In genomic region chr17:70755039-70755668, GRCm38 (mm10) we compare ENCODE assay signal across 8 mouse cellular contexts.
DNase-seq lines count a peak whose midpoint lies in the region; ATAC-seq and TF ChIP-seq lines count a peak whose summit lies in the region.

No protein-coding gene starts in this region.

- TF ChIP-seq CTCF in intestine, postnatal 0 days (IDR thresholded peaks at IDR 0.05; ENCODE audit: low read depth) = peak; percentile 98

- H3K4me2 ChIP-seq in intestine, postnatal 0 days (replicated peaks; ENCODE audit: low read depth) = peak overlapping the region; percentile 80
- peak overlapping the region; percentile 64 for H3K4me2 ChIP-seq in midbrain, embryonic 11.5 days

- peak; percentile 89 for ATAC-seq in granulocyte monocyte progenitor cell, adult 5-6 weeks (replicated peaks; ENCODE audit: poor library complexity, severe bottlenecking)
- peak; percentile 70 for ATAC-seq in intestine, postnatal 0 days
- peak; percentile 77 for ATAC-seq in midbrain, embryonic 11.5 days (ENCODE audit: low FRiP score)

- peak overlapping the region; percentile 72 for H3K27ac ChIP-seq in intestine, postnatal 0 days (ENCODE audit: low read depth, low read length)
- H3K27ac ChIP-seq in midbrain, embryonic 11.5 days (ENCODE audit: low read depth, low read length) = peak overlapping the region; percentile 72

- no peaks in the 10 kb centered on the region for H3K27me3 ChIP-seq in intestine, postnatal 0 days (replicated peaks; ENCODE audit: control insufficient read depth, insufficient read depth, low read length)
- peaks cover 6% of the 10 kb centered on the region for H3K27me3 ChIP-seq in midbrain, embryonic 11.5 days (ENCODE audit: control insufficient read depth, insufficient read depth, low read length)

- intact Hi-C loops in left cerebral cortex, postnatal 4 days (cut with DNase I) = no loop called here

- H3K4me3 ChIP-seq in intestine, postnatal 0 days (ENCODE audit: low read depth, low read length) = peak overlapping the region; percentile 37
- H3K4me3 ChIP-seq in midbrain, embryonic 11.5 days (ENCODE audit: low read depth, low read length) = peak overlapping the region; percentile 20

- H3K9me3 ChIP-seq in intestine, postnatal 0 days (ENCODE audit: control insufficient read depth) = no peaks in the 10 kb centered on the region
- no peaks in the 10 kb centered on the region for H3K9me3 ChIP-seq in midbrain, embryonic 11.5 days (ENCODE audit: control insufficient read depth, low read length)

- peak overlapping the region; percentile 8; the same call in 1 of the 2 replicates for H3K9ac ChIP-seq in intestine, postnatal 0 days (ENCODE audit: low read depth, low read length)
- peak overlapping the region; percentile 44 for H3K9ac ChIP-seq in midbrain, embryonic 11.5 days (ENCODE audit: low read length)

- DNase-seq in adrenal gland, adult 18-20 months (ENCODE audit: low spot score in 2 of 2) = peak; percentile 96 to 97
- peak; percentile 84 for DNase-seq in embryo, embryonic 11.5 days (ENCODE audit: low read depth, low spot score)
- DNase-seq in left cerebral cortex, postnatal 4 days = peak; percentile 85
- DNase-seq in midbrain, embryonic 11.5 days (ENCODE audit: low spot score, missing footprints) = peak; percentile 99
- DNase-seq in right cerebral cortex, postnatal 4 days = peak; percentile 93
- DNase-seq in yolk sac, embryonic 10.5 days (ENCODE audit: low spot score) = peak; percentile 82

- no peaks in the 10 kb centered on the region for H3K36me3 ChIP-seq in intestine, postnatal 0 days (ENCODE audit: control insufficient read depth, insufficient read depth)
- no peaks in the 10 kb centered on the region for H3K36me3 ChIP-seq in midbrain, embryonic 11.5 days (ENCODE audit: control insufficient read depth, insufficient read depth, low read length)

- WGBS in intestine, postnatal 0 days = under 1% methylated on average over 22 of the region's 22 CpGs
- under 1% methylated on average over 22 of the region's 22 CpGs for WGBS in midbrain, embryonic 11.5 days

- no peaks in the 10 kb centered on the region for H3K4me1 ChIP-seq in intestine, postnatal 0 days (replicated peaks; ENCODE audit: control insufficient read depth, insufficient read depth, low read length)
- H3K4me1 ChIP-seq in midbrain, embryonic 11.5 days (ENCODE audit: control insufficient read depth, insufficient read depth, low read length) = peaks cover 12% of the 10 kb centered on the region

Comparison
In these comparisons a context has a peak if more than half of its experiments do, and no peak if none do; other contexts are left out.
1. Peak in every context shown above with its lines: DNase-seq, ATAC-seq, H3K4me3 ChIP-seq and H3K27ac ChIP-seq.